Mouse (Mus musculus): ENCODE measurements around the gene Klhl40.

- TF ChIP-seq POLR2A (IDR thresholded peaks at IDR 0.05; ENCODE audit: low read depth, low read length) (no peak), EP300 (IDR thresholded peaks at IDR 0.05; ENCODE audit: low read length) (no peak), KAT2A (IDR thresholded peaks at IDR 0.05; ENCODE audit: insufficient replicate concordance, low read length) (no peak), USF2 (conservative IDR thresholded peaks at IDR 0.05; ENCODE audit: low read depth, low read length) (no peak), CTCF (conservative IDR thresholded peaks at IDR 0.05 in 1 of 2, IDR thresholded peaks at IDR 0.05 in 1 of 2; ENCODE audit: low read depth in 2 of 2, low read length in 2 of 2) (no peak), MAFK (IDR thresholded peaks at IDR 0.05; ENCODE audit: insufficient replicate concordance, low read length) (no peak), E2F4 (IDR thresholded peaks at IDR 0.05; ENCODE audit: insufficient replicate concordance, low read depth, low read length) (no peak), ELF1 (IDR thresholded peaks at IDR 0.05; ENCODE audit: low read depth, low read length) (no peak), ZMIZ1 (IDR thresholded peaks at IDR 0.05; ENCODE audit: low read depth, low read length) (no peak), POLR2AphosphoS2 (IDR thresholded peaks at IDR 0.05; ENCODE audit: low read depth, low read length) (no peak), ZNF384 (IDR thresholded peaks at IDR 0.05; ENCODE audit: low read depth, low read length) (no peak), HCFC1 (IDR thresholded peaks at IDR 0.05; ENCODE audit: low read depth, low read length) (no peak), JUND (conservative IDR thresholded peaks at IDR 0.05; ENCODE audit: low read depth, low read length) (no peak), SIN3A (IDR thresholded peaks at IDR 0.05; ENCODE audit: low read length) (no peak)
These were observed 738 bp downstream of the Klhl40 start for GRCm38 (mm10) chr9:121778066-121778624.
